Mouse (Mus musculus): ENCODE data around the gene Ranbp2. TPM values are rescaled to one million over a fixed set of nuclear protein-coding genes. Genes with fewer than 3 reads are reported as not detected.
"Not testable (repeated sequence)": the region's sequence is repeated elsewhere in the genome, so short reads cannot be mapped to it uniquely, and the experiment has no call there.

Ranbp2 gene
- polyA plus RNA-seq, 1 experiment: 7.5 TPM

GRCm38 (mm10) chr10:58529358-58529757 is 82.6 kb downstream of the Ranbp2 start:
- 86% methylated on average over 1 of the region's 1 CpGs for WGBS
- TF ChIP-seq POLR2A (IDR thresholded peaks at IDR 0.05; ENCODE audit: control insufficient read depth, extremely low read depth, insufficient read depth, low read length, poor library complexity) (no peak), CTCF (IDR thresholded peaks at IDR 0.05; ENCODE audit: borderline replicate concordance, control insufficient read depth, extremely low read depth, insufficient read depth, low read length, poor library complexity) (no peak)
- Histone ChIP-seq H3K27me3 (ENCODE audit: control insufficient read depth, insufficient read depth, low read length) (no peaks in the 10 kb centered on the region), H3K27ac (ENCODE audit: control insufficient read depth, insufficient read depth, low read length) (no peak overlapping the region), H3K4me3 (ENCODE audit: control insufficient read depth, insufficient read depth, low read length) (no peak overlapping the region), H3K36me3 (ENCODE audit: control insufficient read depth, insufficient read depth, low read length) (no peaks in the 10 kb centered on the region), H3K4me1 (replicated peaks; ENCODE audit: control insufficient read depth, insufficient read depth, low read length) (no peaks in the 10 kb centered on the region)
- DNase-seq: no peak

GRCm38 (mm10) chr10:58530896-58531790 is 84.4 kb downstream of the Ranbp2 start:
- 97% methylated on average over 10 of the region's 10 CpGs for WGBS
- Histone ChIP-seq H3K4me1 (replicated peaks; ENCODE audit: control insufficient read depth, insufficient read depth, low read length) (no peaks in the 10 kb centered on the region), H3K4me3 (ENCODE audit: control insufficient read depth, insufficient read depth, low read length) (no peak overlapping the region), H3K27ac (ENCODE audit: control insufficient read depth, insufficient read depth, low read length) (no peak overlapping the region), H3K36me3 (ENCODE audit: control insufficient read depth, insufficient read depth, low read length) (no peaks in the 10 kb centered on the region), H3K27me3 (ENCODE audit: control insufficient read depth, insufficient read depth, low read length) (no peaks in the 10 kb centered on the region)
- TF ChIP-seq POLR2A (IDR thresholded peaks at IDR 0.05; ENCODE audit: control insufficient read depth, extremely low read depth, insufficient read depth, low read length, poor library complexity) (no peak), CTCF (IDR thresholded peaks at IDR 0.05; ENCODE audit: borderline replicate concordance, control insufficient read depth, extremely low read depth, insufficient read depth, low read length, poor library complexity) (no peak)
- no peak for DNase-seq

GRCm38 (mm10) chr10:58532177-58532576 is 85.5 kb downstream of the Ranbp2 start:
- Histone ChIP-seq H3K4me3 (ENCODE audit: control insufficient read depth, insufficient read depth, low read length) (no peak overlapping the region), H3K27me3 (ENCODE audit: control insufficient read depth, insufficient read depth, low read length) (no peaks in the 10 kb centered on the region), H3K36me3 (ENCODE audit: control insufficient read depth, insufficient read depth, low read length) (no peaks in the 10 kb centered on the region), H3K4me1 (replicated peaks; ENCODE audit: control insufficient read depth, insufficient read depth, low read length) (no peaks in the 10 kb centered on the region), H3K27ac (ENCODE audit: control insufficient read depth, insufficient read depth, low read length) (no peak overlapping the region)
- DNase-seq: no peak
- TF ChIP-seq CTCF (IDR thresholded peaks at IDR 0.05; ENCODE audit: borderline replicate concordance, control insufficient read depth, extremely low read depth, insufficient read depth, low read length, poor library complexity) (no peak), POLR2A (IDR thresholded peaks at IDR 0.05; ENCODE audit: control insufficient read depth, extremely low read depth, insufficient read depth, low read length, poor library complexity) (no peak)
- WGBS: 99% methylated on average over 2 of the region's 2 CpGs

GRCm38 (mm10) chr10:58536276-58536675 is 89.6 kb downstream of the Ranbp2 start:
- 97% methylated on average over 5 of the region's 5 CpGs for WGBS
- not testable (repeated sequence) for H3K4me3 ChIP-seq (ENCODE audit: control insufficient read depth, insufficient read depth, low read length)

GRCm38 (mm10) chr10:58540613-58541012 is 93.9 kb downstream of the Ranbp2 start:
- DNase-seq: no peak
- no peak for TF ChIP-seq POLR2A (IDR thresholded peaks at IDR 0.05; ENCODE audit: control insufficient read depth, extremely low read depth, insufficient read depth, low read length, poor library complexity)
- no peak for TF ChIP-seq CTCF (IDR thresholded peaks at IDR 0.05; ENCODE audit: borderline replicate concordance, control insufficient read depth, extremely low read depth, insufficient read depth, low read length, poor library complexity)
- Histone ChIP-seq H3K4me1 (replicated peaks; ENCODE audit: control insufficient read depth, insufficient read depth, low read length) (no peaks in the 10 kb centered on the region), H3K36me3 (ENCODE audit: control insufficient read depth, insufficient read depth, low read length) (peaks cover 4% of the 10 kb centered on the region; the same call in 1 of the 2 replicates), H3K27me3 (ENCODE audit: control insufficient read depth, insufficient read depth, low read length) (no peaks in the 10 kb centered on the region), H3K4me3 (ENCODE audit: control insufficient read depth, insufficient read depth, low read length) (no peak overlapping the region), H3K27ac (ENCODE audit: control insufficient read depth, insufficient read depth, low read length) (no peak overlapping the region)
- WGBS: 94% methylated on average over 13 of the region's 13 CpGs

More at GRCm38 (mm10) chr10:58536276-58536675, 89.6 kb downstream of the Ranbp2 start:
- H3K27me3 ChIP-seq (ENCODE audit: control insufficient read depth, insufficient read depth, low read length); DNase-seq; H3K36me3 ChIP-seq (ENCODE audit: control insufficient read depth, insufficient read depth, low read length); H3K27ac ChIP-seq (ENCODE audit: control insufficient read depth, insufficient read depth, low read length); H3K4me1 ChIP-seq (replicated peaks; ENCODE audit: control insufficient read depth, insufficient read depth, low read length): not testable (repeated sequence)

Other genes with a start within 250 kb of the Ranbp2 start
- gene AW822073, start 222.0 kb upstream of the Ranbp2 start, polyA plus RNA-seq (2012; rRNA removed): not detected in 2 replicates
- gene Duxf3, start 214.2 kb upstream of the Ranbp2 start, polyA plus RNA-seq (2012; rRNA removed): not detected in 2 replicates
- not detected in 2 replicates for gene Gm4981, start 210.2 kb upstream of the Ranbp2 start, polyA plus RNA-seq (2012; rRNA removed)
- gene Gcc2, start 191.4 kb upstream of the Ranbp2 start, polyA plus RNA-seq (2012; rRNA removed): 10.3 and 11.7 TPM in 2 replicates
- 30.1 and 38.8 TPM in 2 replicates for gene Lims1, start 123.5 kb upstream of the Ranbp2 start, polyA plus RNA-seq (2012; rRNA removed)
- 1.1 and 1.2 TPM in 2 replicates for gene Ccdc138, start 51.0 kb downstream of the Ranbp2 start, polyA plus RNA-seq (2012; rRNA removed)
- 1.2 and 2.2 TPM in 2 replicates for gene Edar, start 228.7 kb downstream of the Ranbp2 start, polyA plus RNA-seq (2012; rRNA removed)